Mouse (Mus musculus) C2C12 (cell line): ENCODE results near the gene Fuk. TPM values are rescaled to one million over a fixed set of nuclear protein-coding genes. Genes with fewer than 3 reads are reported as not detected.

Experiments
- H3K27me3 ChIP-seq: one replicate; pipeline ENCODE4 v1.6.1; 2011; ENCODE audit not compliant: control insufficient read depth, insufficient read depth, insufficient read length
- H3K36me3 ChIP-seq: one replicate; pipeline ENCODE4 v1.6.1; 2011; ENCODE audit not compliant: control insufficient read depth, insufficient read depth
- H3K4me3 ChIP-seq: one replicate; pipeline ENCODE4 v1.5.1; 2011; ENCODE audit warnings: mild to moderate bottlenecking, control low read depth; ENCODE audit not compliant: poor library complexity, insufficient read depth, severe bottlenecking
- H3K79me2 ChIP-seq: one replicate; pipeline ENCODE4 v1.6.1; 2011; ENCODE audit not compliant: control insufficient read depth, insufficient read depth
- H3K79me3 ChIP-seq: one replicate; pipeline ENCODE4 v1.6.1; 2011; ENCODE audit warnings: low read depth, control low read depth
- H3ac ChIP-seq: one replicate; pipeline ENCODE3; 2011; ENCODE audit warnings: low read depth; ENCODE audit not compliant: control insufficient read depth, insufficient read length
- CEBPB ChIP-seq: IDR thresholded peaks from one replicate; pipeline ENCODE4 v1.6.1; 2011; ENCODE audit warnings: low read depth, mild to moderate bottlenecking, control low read depth, moderate library complexity
- CTCF ChIP-seq: IDR thresholded peaks from one replicate; pipeline ENCODE4 v1.5.1; 2011; ENCODE audit not compliant: control insufficient read depth, insufficient read depth, insufficient read length
- FOSL1 ChIP-seq: IDR thresholded peaks from one replicate; pipeline ENCODE4 v1.8.0; 2011; ENCODE audit warnings: mild to moderate bottlenecking, low read length; ENCODE audit not compliant: poor library complexity, insufficient read depth, severe bottlenecking
- MAX ChIP-seq: IDR thresholded peaks from one replicate; pipeline ENCODE4 v1.6.1; 2011; ENCODE audit warnings: mild to moderate bottlenecking, control low read depth
- MYOD1 ChIP-seq: IDR thresholded peaks from one replicate; pipeline ENCODE4 v1.6.1; 2011; ENCODE audit warnings: low read depth; ENCODE audit not compliant: control insufficient read depth, insufficient read length
- MYOG ChIP-seq: IDR thresholded peaks from one replicate; pipeline ENCODE4 v1.6.1; 2011; ENCODE audit not compliant: control insufficient read depth, insufficient read length; ENCODE audit errors: extremely low read depth
- USF1 ChIP-seq: IDR thresholded peaks from one replicate; pipeline ENCODE4 v1.6.1; 2011; ENCODE audit warnings: low read depth, mild to moderate bottlenecking, control low read depth, moderate library complexity
- long read RNA-seq, 2 experiments: library from polyadenylated mRNA; unstranded; transcript quantifications; one replicate each; pipeline ENCODE4 v2.0.0; 2019 to 2020
- polyA plus RNA-seq: library from polyadenylated mRNA; unstranded; fragments of >200 nt; fragmentation: generic; extraction: Trizol; gene quantifications from one replicate; pipeline ENCODE4 v1.2.1, GENCODE M21; 2012; ENCODE audit warnings: missing spikeins

The Fuk gene
- 6.4 TPM for polyA plus RNA-seq
- long read RNA-seq, experiment 1, partial matches to known transcripts = 2 of 3 reads
- long read RNA-seq, experiment 1, other reads (novel, unspliced or antisense) = 1 of 3 reads
- long read RNA-seq, experiment 2, transcript Fuk-201 (24 exons, 3,838 nt) = major isoform, 18 of 37 reads
- long read RNA-seq, experiment 2, partial matches to known transcripts = 10 of 37 reads
- long read RNA-seq, experiment 2, other reads (novel, unspliced or antisense) = 9 of 37 reads

DNA sequence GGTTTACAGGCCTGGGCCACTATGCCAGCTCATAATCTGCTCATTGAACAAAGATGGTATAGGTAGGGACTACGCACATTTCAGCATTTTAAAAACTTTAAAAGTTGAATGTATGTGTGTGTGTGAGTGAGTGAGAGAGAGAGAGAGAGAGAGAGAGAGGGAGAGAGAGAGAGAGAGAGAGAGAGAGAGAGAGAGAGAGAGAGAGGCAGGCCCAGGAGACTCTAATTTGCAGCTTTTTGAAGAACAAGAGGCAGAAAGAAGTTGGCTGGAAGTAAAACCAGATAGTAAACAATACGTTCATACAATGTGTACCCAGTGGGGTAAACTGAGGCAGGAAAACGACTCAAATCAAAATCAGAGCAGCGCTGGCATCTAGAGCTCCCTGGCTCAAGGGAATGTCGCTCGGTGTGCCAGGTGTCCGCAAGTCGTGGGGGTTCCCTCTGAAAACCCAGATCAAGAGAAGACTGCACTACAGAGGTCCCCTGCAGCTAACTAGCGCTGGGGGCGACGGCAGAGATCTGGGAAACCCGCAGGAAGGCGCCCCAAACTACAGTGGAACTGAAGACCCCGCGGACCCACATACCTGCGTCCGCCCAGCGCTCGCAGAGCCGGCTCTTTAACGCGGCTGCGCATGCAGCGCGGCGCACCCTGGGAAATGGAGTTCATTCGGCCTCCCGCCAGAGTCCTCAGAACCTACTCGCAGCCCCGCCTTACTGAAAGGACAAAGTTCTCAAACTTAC is at the start of gene Fuk:
Fuk (minus strand) TSS at position 650 of the 740 bp plus-strand sequence.
- Histone ChIP-seq H3K79me2 (no peaks in the 10 kb centered on the region), H3K27me3 (no peaks in the 10 kb centered on the region), H3K4me3 (peak within 1 kb of the TSS; percentile 64), H3K79me3 (no peaks in the 10 kb centered on the region), H3ac (peak within 1 kb of the TSS; percentile 81), H3K36me3 (no peaks in the 10 kb centered on the region)
- no peak for TF ChIP-seq CTCF

DNA sequence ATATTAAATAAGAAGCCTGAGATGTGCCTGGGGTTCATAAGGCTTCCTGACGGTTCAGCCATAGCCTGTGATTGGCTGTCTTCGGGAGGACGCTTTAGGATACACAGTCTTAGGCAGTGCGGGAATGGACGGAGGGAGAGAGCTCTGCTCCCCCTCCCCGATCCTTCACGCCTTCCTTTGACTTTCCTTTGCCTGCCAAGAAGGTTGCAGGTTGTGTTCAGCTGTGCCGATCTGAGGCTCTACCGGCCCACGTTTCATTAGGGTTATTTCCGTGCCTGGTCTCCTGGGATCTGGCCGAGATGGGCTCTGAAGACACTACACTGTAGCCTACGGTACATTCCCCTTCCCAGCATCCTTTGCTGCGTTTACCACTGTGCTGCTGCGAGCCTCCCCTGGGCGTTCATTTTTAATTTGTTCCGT is 47.8 kb upstream of the Fuk start:
- Histone ChIP-seq H3K79me3 (peaks cover 17% of the 10 kb centered on the region), H3K4me3 (no peak overlapping the region)
- TF ChIP-seq USF1 (no peak), FOSL1 (no peak), MYOD1 (no peak), MYOG (no peak), CEBPB (no peak), MAX (no peak), CTCF (no peak)

GRCm38 (mm10) chr8:110945716-110946115 is 43.4 kb upstream of the Fuk start:
- H3ac ChIP-seq = no peak overlapping the region
- H3K79me2 ChIP-seq = peaks cover 62% of the 10 kb centered on the region
- H3K27me3 ChIP-seq = no peaks in the 10 kb centered on the region
- H3K4me3 ChIP-seq = no peak overlapping the region
- peaks cover 16% of the 10 kb centered on the region for H3K79me3 ChIP-seq
- H3K36me3 ChIP-seq = peaks cover 13% of the 10 kb centered on the region
- TF ChIP-seq CEBPB = peak; percentile 24
- no peak for TF ChIP-seq MAX

More for the DNA sequence above, 47.8 kb upstream of the Fuk start:
- peaks cover 21% of the 10 kb centered on the region for H3K36me3 ChIP-seq
- H3K27me3 ChIP-seq = no peaks in the 10 kb centered on the region
- H3K79me2 ChIP-seq = peaks cover 51% of the 10 kb centered on the region
- H3ac ChIP-seq = no peak overlapping the region

GRCm38 (mm10) chr8:110944276-110944876 is 42.1 kb upstream of the Fuk start:
- Histone ChIP-seq H3K27me3 (no peaks in the 10 kb centered on the region), H3K4me3 (no peak overlapping the region), H3K79me3 (peaks cover 15% of the 10 kb centered on the region), H3ac (no peak overlapping the region), H3K79me2 (peaks cover 62% of the 10 kb centered on the region), H3K36me3 (peaks cover 9% of the 10 kb centered on the region)
- no peak for TF ChIP-seq USF1
- no peak for TF ChIP-seq MYOD1
- TF ChIP-seq CTCF = no peak
- TF ChIP-seq MYOG = no peak
- TF ChIP-seq FOSL1 = no peak
- no peak for TF ChIP-seq CEBPB
- TF ChIP-seq MAX = no peak

DNA sequence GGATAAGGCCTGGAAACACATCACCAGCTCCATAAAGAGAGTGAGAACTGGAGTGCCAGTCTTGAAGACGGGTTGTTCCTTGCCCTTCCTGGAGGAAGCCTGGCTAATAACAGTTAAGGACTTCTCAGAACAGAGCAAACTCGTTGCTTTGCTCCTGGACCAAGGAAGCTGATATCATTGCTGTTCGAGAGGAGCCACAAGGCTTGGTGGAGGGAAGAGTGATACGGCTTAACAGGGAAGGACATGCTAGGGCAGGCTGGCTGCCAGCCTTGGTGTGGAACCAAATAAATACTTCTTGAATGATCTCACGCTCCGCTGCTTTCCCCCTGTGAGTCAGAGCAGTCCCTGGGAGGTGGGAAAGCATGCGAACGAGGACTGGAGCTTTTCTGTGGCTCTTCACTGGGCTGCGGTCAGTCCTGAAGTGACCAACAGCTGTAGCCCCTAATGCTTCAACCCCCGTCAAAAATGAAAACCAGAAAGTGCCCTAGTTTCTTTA is 39.2 kb upstream of the Fuk start:
- no peaks in the 10 kb centered on the region for H3K27me3 ChIP-seq
- peaks cover 8% of the 10 kb centered on the region for H3K36me3 ChIP-seq
- H3K79me2 ChIP-seq = peaks cover 74% of the 10 kb centered on the region
- peaks cover 15% of the 10 kb centered on the region for H3K79me3 ChIP-seq
- no peak overlapping the region for H3K4me3 ChIP-seq
- TF ChIP-seq CTCF = no peak
- TF ChIP-seq CEBPB = no peak
- TF ChIP-seq MYOG = no peak
- peak; percentile 77 for TF ChIP-seq MAX
- TF ChIP-seq USF1 = no peak
- TF ChIP-seq FOSL1 = peak; percentile 66
- TF ChIP-seq MYOD1 = peak; percentile 76
- H3ac ChIP-seq = peak overlapping the region; percentile 25
